Mouse (Mus musculus) layer of hippocampus, postnatal 25 days (tissue): Measurements from ENCODE around the gene Cd8b1. TPM values are rescaled to one million over a fixed set of nuclear protein-coding genes. Genes with fewer than 3 reads are reported as not detected.
"Not testable (repeated sequence)": the region's sequence is repeated elsewhere in the genome, so short reads cannot be mapped to it uniquely, and the experiment has no call there.

Source experiments
- DNase-seq, 2 experiments: peaks; one replicate each; pipeline ENCODE4 v3.0.0; 2022; ENCODE audit warnings: mixed read lengths in 2 of 2, low spot score in 1 of 2; ENCODE audit errors: extremely low spot score in 1 of 2
- total RNA-seq, 2 experiments: library from RNA; stranded (reverse); gene quantifications; 2 replicates each; pipeline ENCODE4 v1.2.3; 2021

Gene Cd8b1
- total RNA-seq = not detected

DNA sequence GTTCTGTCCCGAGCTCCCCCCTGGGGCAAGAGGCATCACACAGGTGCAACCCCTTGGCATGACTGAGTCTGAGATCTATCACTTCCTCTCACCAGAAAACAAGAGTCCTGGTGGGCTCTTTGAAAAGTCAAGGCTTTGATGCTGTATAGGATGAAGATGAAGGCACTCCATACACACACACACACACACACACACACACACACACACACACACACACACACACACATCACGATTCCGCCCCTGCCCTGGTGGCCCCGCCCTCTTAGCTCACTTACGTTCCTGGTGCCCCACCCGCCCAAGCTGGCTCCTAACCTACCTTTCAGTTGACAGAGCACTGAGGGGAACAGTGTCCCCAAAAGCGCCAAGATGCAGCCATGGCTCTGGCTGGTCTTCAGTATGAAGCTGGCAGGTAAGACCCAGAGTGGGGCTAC lies at the start of gene Cd8b1:
Gene Cd8b1 (plus strand): TSS at position 298 of the 431 bp plus-strand sequence.
- DNase-seq = no peak

DNA sequence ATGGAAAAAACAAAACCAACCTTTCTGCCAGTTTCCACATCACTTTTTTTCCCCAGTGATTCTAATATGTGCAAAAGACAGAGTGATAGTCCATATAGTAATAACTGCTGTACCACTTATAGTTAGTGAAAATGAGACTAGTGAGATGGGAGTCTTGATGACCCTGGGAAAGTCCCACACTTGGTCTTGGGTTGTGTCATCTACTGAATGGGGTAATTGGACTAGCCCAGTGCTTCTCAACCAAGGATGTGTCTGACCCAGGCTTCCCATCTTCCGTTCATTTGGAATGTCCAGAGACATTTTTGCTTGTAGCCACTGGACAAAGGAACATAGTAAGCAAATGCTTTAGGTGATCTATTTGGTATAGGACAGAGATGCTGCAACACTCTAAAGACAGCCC lies 48.9 kb upstream of the Cd8b1 start:
- no peak for DNase-seq

GRCm38 (mm10) chr6:71274621-71275020 lies 48.0 kb upstream of the Cd8b1 start:
- no peak for DNase-seq

- DNase-seq = no peak
These were observed 43.2 kb upstream of the Cd8b1 start for GRCm38 (mm10) chr6:71279418-71279817.

GRCm38 (mm10) chr6:71293509-71293908 lies 29.1 kb upstream of the Cd8b1 start:
- no peak for DNase-seq

DNA sequence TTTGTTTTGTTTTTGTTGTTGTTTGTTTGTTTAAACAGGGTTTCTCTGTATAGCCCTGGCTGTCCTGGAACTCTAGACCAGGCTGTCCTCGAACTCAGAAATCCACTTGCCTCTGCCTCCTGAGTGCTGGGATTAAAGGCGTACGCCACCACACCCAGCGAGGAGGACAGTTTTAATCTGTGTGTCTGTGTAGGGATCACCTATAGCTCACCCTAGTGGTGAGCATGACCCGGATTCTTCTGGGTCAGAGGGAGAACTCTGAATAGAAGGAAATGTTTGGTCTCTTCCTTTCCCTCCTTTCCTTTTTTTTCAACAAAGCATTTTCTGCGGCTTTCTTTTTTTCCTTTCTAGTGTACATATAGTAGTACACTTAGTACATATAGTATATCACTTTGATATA lies 27.3 kb upstream of the Cd8b1 start:
- DNase-seq = no peak

- DNase-seq = no peak
These were observed 24.5 kb upstream of the Cd8b1 start for GRCm38 (mm10) chr6:71298051-71298450.

- peak in 1 of 2 experiments; percentile 10 for DNase-seq
These were observed 23.8 kb upstream of the Cd8b1 start for GRCm38 (mm10) chr6:71298751-71299150.

DNA sequence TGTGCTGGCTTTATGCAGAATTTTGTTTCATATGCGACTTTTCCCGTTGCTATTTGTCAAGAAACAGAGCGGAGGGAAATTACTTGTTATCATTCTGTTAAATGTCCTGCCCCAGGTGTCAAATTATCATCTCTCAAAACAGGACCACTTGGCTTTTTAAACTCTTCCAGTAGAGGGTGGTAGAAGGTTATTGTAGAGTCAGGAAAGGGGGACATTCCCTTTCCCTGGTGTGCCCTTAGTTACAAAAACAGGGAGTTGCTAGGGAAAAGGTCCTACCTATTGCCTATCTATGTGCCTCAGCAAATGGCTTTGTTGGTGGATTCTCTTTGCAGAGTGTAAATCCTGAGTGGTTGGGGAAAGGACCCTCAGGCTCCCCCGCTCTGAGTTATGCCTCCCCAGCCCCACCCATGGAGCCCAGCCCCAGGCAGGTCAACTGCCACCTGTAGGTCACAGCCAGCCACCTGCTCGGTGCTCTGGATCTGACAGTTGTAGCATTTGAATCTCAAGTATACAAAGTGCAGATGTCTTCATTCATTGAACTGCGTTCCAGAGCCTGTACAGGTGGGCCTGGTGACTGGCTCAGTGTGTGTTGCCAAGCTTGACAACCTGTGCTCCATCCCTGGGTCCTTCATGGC lies 20.4 kb upstream of the Cd8b1 start:
- DNase-seq = no peak

- no peak for DNase-seq
These were observed 15.1 kb upstream of the Cd8b1 start for GRCm38 (mm10) chr6:71307486-71307885.

DNA sequence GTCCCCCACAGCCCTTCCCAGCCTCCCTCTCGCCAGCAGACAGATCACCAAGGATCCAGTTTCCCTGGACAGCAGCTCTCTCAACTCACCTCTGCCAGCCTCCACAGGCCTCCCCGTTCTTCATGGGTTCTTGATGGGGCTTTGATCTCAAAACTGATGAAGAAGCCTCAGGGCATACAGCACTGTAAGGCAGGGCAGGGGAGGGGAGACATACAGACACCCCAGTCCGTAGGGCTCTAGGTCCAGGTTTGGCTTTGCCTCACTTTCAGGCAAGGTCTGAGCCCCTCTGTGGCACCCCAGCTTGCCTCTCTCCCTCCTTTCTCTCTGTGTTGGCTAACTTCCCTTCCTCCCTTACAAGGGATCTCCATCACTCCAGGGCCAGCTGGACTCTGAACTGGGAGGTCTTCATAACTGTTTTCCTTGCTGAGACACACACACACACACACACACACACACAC lies 733 bp upstream of the Cd8b1 start, which contains the start of gene Smyd1:
Gene Smyd1 (minus strand): TSS at position 408 of the 458 bp plus-strand sequence.
- no peak for DNase-seq

- DNase-seq = no peak
These were observed 2.2 kb downstream of the Cd8b1 start for GRCm38 (mm10) chr6:71324816-71325215.

- DNase-seq = no peak
These were observed 7.3 kb downstream of the Cd8b1 start for GRCm38 (mm10) chr6:71329881-71330280.

DNA sequence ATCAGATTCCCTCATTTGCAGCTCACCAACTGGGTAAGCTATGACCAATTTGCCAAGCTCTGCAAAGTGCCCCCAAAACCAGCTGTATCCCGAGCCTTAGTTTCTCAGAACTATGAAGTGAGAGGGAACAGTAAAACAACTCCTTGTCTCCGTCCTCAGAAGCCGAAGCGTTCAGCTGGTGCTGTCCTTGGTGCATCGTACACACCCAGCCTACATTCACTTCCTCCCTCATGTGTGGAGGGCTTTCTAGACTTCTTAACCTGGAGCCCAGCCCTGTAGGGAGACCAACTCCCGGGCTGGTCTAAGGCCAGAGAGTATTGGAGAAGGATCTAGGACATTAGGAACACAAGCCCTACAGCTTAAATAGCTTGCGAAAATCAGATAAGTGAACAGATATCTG lies 7.9 kb downstream of the Cd8b1 start:
- DNase-seq = no peak

DNA sequence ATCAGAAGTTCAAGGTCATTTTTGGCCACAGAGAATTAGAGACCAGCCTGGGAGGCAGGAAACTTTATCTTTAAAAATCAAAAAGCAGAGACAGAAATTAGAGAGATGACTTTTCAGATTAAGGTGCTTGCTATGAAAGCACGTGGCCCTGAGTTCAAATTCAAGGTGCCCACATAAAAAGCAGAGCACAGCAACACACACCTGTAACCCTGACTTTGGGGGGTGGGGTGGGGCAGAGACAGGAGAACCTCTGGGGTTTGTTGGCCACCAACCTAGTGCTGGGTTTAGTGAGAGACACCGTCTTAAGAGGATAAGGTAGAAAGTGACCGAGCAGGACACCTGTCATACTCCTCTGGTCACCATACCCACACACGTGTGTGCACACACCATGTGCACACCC lies 8.9 kb downstream of the Cd8b1 start:
- DNase-seq = not testable (repeated sequence)

GRCm38 (mm10) chr6:71332236-71332965 lies 9.8 kb downstream of the Cd8b1 start:
- no peak for DNase-seq

DNA sequence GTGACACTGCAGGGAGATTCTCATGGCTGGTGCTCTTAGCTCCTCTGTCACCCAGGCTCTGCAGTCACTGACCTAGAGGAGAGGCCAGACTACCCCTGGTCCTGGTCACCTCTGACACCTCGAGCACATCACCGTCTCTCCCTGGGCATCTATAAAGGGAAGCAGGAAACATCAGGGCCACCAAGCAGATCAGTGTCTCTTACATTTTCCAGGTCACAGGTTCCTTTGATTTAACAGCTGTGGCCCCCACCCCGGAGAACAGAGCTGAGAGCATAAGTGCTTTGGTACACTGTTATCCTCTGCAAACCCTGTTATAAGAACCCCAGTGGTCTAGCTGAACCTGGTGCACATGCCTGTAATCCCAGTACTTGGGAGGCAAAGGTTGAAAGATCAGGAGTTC lies 10.4 kb downstream of the Cd8b1 start:
- DNase-seq = no peak

DNA sequence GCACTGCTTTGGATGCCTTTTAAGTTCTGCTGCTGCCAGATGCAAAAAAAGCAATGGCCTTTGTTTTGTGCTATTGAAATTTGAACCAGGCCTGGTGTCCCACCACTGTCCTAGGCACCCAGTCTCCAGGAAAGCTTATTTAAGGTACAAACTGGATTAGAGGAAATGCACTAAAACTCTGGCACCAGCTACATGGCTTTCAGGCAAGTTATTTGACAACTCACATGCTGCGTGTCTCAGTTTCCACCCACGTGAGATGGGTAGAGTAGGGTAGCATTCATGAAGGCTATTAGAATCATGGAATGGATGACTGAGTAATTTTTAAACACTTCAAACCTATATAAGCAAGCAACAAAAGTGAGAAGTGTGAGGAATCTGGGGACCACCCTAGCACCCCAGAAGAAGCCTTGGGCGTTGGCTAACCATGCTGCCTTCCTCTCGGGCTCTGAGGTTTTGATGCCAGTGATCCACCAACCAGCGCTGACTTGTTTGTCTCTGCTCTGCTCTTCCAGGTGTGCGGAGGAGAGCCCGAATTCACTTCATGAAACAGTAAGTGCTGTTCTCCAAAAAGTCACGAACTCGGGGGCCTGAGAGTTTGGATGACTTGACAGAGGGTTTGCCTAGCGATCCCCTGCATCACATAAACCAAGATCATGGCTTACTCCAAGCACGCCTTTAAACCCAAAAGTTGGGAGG lies 11.1 kb downstream of the Cd8b1 start:
- DNase-seq = no peak

GRCm38 (mm10) chr6:71337666-71338065 lies 15.1 kb downstream of the Cd8b1 start:
- no peak for DNase-seq

DNA sequence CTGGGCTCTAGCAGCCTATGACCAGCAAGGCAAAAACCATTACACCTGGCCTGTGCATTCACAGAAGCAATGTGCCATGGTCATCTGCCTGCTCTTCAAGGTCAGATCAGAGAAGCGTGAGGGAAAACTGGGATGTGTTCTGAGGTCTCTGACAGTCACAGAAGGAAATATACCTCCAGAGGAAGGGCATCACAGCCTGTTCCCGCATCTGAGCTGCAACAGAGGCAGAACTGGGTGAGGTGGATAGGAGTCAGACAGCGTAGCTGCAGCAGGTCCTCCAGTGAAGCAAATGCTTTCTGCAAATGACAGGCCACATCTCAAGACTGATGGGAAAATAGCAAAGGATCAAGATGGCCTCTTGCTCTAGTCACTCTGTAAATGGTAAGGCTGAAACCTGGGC lies 16.4 kb downstream of the Cd8b1 start:
- DNase-seq = no peak

DNA sequence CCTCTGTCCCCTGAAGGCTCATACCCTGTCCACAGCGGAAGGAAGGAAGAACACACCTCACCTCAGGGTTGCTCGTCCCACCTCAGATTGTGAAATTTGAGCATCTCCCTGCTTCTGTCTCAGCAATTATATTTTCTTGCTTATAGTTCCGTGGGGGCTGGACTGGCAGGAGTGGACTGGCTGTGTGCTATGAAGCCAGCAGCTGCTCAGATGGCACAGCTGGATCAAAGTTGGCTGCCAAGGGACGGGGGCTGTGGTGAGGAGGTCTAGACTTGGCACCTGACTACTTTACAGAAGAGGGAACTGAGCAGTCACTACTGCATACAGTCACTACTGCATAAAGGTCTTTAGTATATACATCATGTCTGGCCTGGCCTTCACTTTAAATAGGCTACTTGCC lies 16.8 kb downstream of the Cd8b1 start:
- DNase-seq = no peak
